Mouse (Mus musculus) heart, postnatal 0 days (tissue): ENCODE measurements around the gene Dcaf17. TPM values are rescaled to one million over a fixed set of nuclear protein-coding genes. Genes with fewer than 3 reads are reported as not detected.

Experiments
- ATAC-seq: fragments of 200-750 bp; cut with Nextera tagmentation; 2 replicates; pipeline ENCODE4 v1.8.0; 2017; ENCODE audit warnings: low read depth, moderate number of reproducible peaks, moderate library complexity; ENCODE audit not compliant: insufficient read depth
- DNase-seq: peaks from one replicate; pipeline ENCODE4 v3.0.0-alpha.2; 2016; ENCODE audit warnings: low spot score
- H3K27ac ChIP-seq: fragments of 300-500 bp; sonication (generic); 2 replicates; pipeline ENCODE4 v1.5.1; 2014; ENCODE audit warnings: low read depth, mild to moderate bottlenecking
- H3K27me3 ChIP-seq: fragments of 300-500 bp; sonication (generic); 2 replicates; pipeline ENCODE4 v1.6.1; 2014; ENCODE audit warnings: low read length, mixed read lengths; ENCODE audit not compliant: control insufficient read depth, insufficient read depth
- H3K36me3 ChIP-seq: fragments of 300-500 bp; sonication (generic); replicated peaks from 2 replicates; pipeline ENCODE4 v1.6.1; 2014; ENCODE audit warnings: low read length, mixed read lengths; ENCODE audit not compliant: control insufficient read depth, insufficient read depth
- H3K4me1 ChIP-seq: fragments of 300-500 bp; sonication (generic); 2 replicates; pipeline ENCODE4 v1.6.1; 2014; ENCODE audit warnings: antibody characterized with exemption; ENCODE audit not compliant: control insufficient read depth, insufficient read depth
- H3K4me2 ChIP-seq: fragments of 300-500 bp; sonication (generic); 2 replicates; pipeline ENCODE4 v1.6.1; 2014; ENCODE audit warnings: low read depth, mild to moderate bottlenecking, low read length, moderate library complexity
- H3K4me3 ChIP-seq: fragments of 300-500 bp; sonication (generic); 2 replicates; pipeline ENCODE4 v1.5.1; 2014; ENCODE audit warnings: low read depth, low read length
- H3K9ac ChIP-seq: fragments of 300-500 bp; sonication (generic); replicated peaks from 2 replicates; pipeline ENCODE4 v1.6.1; 2014; ENCODE audit warnings: low read depth, low read length, mixed read lengths
- H3K9me3 ChIP-seq: fragments of 300-500 bp; sonication (generic); replicated peaks from 2 replicates; pipeline ENCODE4 v1.6.1; 2016; ENCODE audit warnings: low read length; ENCODE audit not compliant: control insufficient read depth
- CTCF ChIP-seq: IDR thresholded peaks from 2 replicates; pipeline ENCODE4 v1.5.1; 2016; ENCODE audit warnings: antibody characterized with exemption, control low read depth, low read depth
- EP300 ChIP-seq: IDR thresholded peaks from 2 replicates; pipeline ENCODE4 v1.6.1; 2016; ENCODE audit warnings: antibody characterized with exemption, low read depth
- WGBS: fragments of 180-500 bp; shearing (Covaris S2); extraction: QIAGEN DNeasy Blood & Tissue Kit; methylation state at CpG from one replicate; pipeline ENCODE4 v1.1.7; 2014; 5-methylcytosine and 5-hydroxymethylcytosine counted together
- polyA plus RNA-seq: library from polyadenylated mRNA; unstranded; fragments of >200 nt; fragmentation: Nextera tagmentation; extraction: Ambion mirVana; gene quantifications from 2 replicates; pipeline ENCODE4 v1.2.1, GENCODE M21; 2015
- total RNA-seq: library from RNA; depleted of rRNA; stranded (reverse); fragments of >200 nt; gene quantifications from 2 replicates; pipeline ENCODE4 v1.2.3, GENCODE M21; 2014; ENCODE audit warnings: low replicate concordance

Gene Dcaf17
- total and polyA plus RNA-seq, 2 experiments from 2014 or later = 7.9 to 13.6 TPM

GRCm38 (mm10) chr2:71020674-71021073 is 34.5 kb upstream of the Dcaf17 start:
- Histone ChIP-seq H3K27ac (no peak overlapping the region), H3K4me3 (no peak overlapping the region), H3K4me1 (peaks cover 5% of the 10 kb centered on the region; the same call in 1 of the 2 replicates), H3K9ac (no peak overlapping the region), H3K4me2 (no peak overlapping the region), H3K27me3 (no peaks in the 10 kb centered on the region), H3K9me3 (no peaks in the 10 kb centered on the region), H3K36me3 (no peaks in the 10 kb centered on the region; the same call in 1 of the 2 replicates)
- no peak for ATAC-seq
- WGBS = 76% methylated on average over 8 of the region's 8 CpGs
- no peak for TF ChIP-seq CTCF
- TF ChIP-seq EP300 = no peak
- no peak for DNase-seq

DNA sequence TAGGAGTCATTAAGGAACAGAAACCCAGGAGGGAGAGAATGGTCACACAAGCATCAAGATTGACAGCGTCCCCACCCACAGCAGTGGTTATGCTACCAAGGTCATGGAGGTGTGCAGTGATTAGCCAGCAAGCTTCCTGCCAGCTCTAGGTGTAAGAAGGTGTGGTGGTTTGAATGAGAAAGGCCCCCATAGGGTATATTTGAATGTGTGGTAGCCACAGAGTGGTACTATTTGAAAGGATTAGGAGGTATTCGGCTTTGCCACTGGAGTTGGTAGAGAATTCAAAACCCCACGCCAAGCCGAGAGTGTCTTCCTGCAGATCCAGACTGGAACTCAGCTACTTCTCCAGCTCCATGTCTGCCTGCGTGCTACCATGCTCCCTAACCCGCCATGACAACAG is 32.1 kb upstream of the Dcaf17 start:
- Histone ChIP-seq H3K9me3 (no peaks in the 10 kb centered on the region), H3K4me2 (no peak overlapping the region), H3K4me3 (no peak overlapping the region), H3K27ac (no peak overlapping the region), H3K4me1 (peaks cover 5% of the 10 kb centered on the region; the same call in 1 of the 2 replicates), H3K9ac (no peak overlapping the region), H3K36me3 (no peaks in the 10 kb centered on the region; the same call in 1 of the 2 replicates), H3K27me3 (no peaks in the 10 kb centered on the region)
- DNase-seq (no peak), ATAC-seq (no peak)
- TF ChIP-seq CTCF = no peak
- no peak for TF ChIP-seq EP300
- 93% methylated on average over 6 of the region's 6 CpGs for WGBS

DNA sequence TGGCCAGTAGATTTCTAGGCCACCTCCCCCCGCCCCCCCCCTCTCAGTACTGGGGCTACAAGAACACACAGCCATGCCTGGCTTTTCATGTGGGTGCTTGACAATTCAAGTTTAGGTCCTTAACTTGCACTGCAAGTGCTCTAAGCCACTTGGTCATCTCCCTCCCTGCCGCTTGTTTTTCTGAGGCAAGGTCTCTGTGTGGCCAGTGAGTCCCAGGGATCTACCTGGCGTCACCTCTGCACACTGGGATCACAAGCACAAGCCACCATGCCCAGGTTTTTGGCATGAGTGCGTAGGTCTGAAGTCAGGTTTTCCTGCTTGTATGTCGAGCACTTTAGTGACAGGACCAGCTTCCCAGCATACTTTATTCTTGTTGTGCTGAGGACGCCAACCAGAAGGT is 31.1 kb upstream of the Dcaf17 start:
- no peak overlapping the region for H3K27ac ChIP-seq
- no peak for TF ChIP-seq EP300
- no peak for TF ChIP-seq CTCF
- peaks cover 5% of the 10 kb centered on the region; the same call in 1 of the 2 replicates for H3K4me1 ChIP-seq
- no peaks in the 10 kb centered on the region; the same call in 1 of the 2 replicates for H3K36me3 ChIP-seq
- no peak overlapping the region for H3K4me2 ChIP-seq
- no peaks in the 10 kb centered on the region for H3K27me3 ChIP-seq
- H3K4me3 ChIP-seq = no peak overlapping the region
- no peak overlapping the region for H3K9ac ChIP-seq
- no peak for DNase-seq
- ATAC-seq = no peak
- WGBS = 90% methylated on average over 6 of the region's 6 CpGs
- no peaks in the 10 kb centered on the region for H3K9me3 ChIP-seq

DNA sequence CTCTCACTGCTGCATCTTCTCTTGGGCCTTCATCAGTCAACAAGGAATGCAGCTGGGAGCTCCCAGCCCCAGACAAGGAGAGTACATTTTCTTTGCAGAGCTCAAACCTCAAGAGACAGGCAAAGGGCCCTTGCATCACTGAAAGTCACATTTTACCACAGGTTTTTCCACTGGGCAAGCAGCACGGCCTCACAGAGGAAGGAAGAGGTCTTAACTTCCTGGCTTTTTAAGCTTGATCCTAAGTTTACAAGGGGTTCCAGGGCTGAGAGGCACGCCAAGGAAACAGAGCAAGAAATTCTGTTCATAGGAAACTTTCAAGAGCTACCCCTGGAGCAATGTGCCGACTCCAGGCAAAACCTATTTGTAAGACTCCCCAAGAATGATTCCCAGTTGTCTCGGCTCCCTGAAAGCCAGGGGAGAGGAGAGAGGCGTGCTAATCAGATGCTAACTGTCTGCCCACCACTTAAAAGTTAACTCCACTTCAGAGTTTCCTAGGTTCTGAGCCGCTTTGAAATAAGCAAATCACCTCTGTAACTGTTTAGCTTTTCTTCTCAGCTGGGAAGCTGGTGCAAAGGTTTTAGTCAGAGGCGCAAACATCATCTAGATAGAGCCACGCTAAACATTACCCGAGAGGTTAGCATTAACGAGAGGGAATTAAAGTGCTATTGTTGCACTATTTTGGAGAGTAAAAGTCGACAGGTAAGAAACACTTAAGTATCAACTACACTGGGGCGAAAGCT is 29.4 kb upstream of the Dcaf17 start:
- no peak overlapping the region for H3K4me3 ChIP-seq
- H3K36me3 ChIP-seq = no peaks in the 10 kb centered on the region; the same call in 1 of the 2 replicates
- no peaks in the 10 kb centered on the region for H3K9me3 ChIP-seq
- ATAC-seq (no peak), DNase-seq (no peak)
- H3K9ac ChIP-seq = no peak overlapping the region
- no peak overlapping the region for H3K4me2 ChIP-seq
- WGBS = 49% methylated on average over 12 of the region's 12 CpGs
- no peaks in the 10 kb centered on the region for H3K4me1 ChIP-seq
- H3K27me3 ChIP-seq = no peaks in the 10 kb centered on the region
- peak overlapping the region; percentile 28; the same call in 1 of the 2 replicates for H3K27ac ChIP-seq
- no peak for TF ChIP-seq EP300
- no peak for TF ChIP-seq CTCF

DNA sequence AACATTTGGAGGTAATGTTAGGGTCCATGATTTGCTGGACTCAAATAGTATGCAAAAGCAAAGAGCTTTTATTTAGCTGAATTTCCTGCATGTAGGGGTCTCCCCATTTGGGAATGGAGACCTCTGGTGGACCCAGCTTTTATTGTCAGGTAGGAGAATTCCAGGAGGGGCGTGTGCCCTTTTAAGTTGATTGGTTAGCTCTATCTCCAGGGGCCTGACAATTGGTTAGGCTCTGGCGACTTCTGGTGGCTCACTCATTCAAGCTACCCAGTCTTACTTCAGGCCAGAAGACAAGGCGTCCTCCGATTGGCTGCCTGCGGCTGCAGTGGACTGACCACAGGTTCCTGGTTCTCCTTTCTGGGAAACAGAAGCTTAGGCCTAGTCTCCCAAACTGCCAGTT is 28.3 kb upstream of the Dcaf17 start:
- Histone ChIP-seq H3K27me3 (no peaks in the 10 kb centered on the region), H3K27ac (no peak overlapping the region), H3K9me3 (no peaks in the 10 kb centered on the region), H3K4me1 (peaks cover 3% of the 10 kb centered on the region; the same call in 1 of the 2 replicates), H3K4me2 (no peak overlapping the region), H3K36me3 (no peaks in the 10 kb centered on the region; the same call in 1 of the 2 replicates), H3K4me3 (no peak overlapping the region), H3K9ac (no peak overlapping the region)
- ATAC-seq (peak; percentile 95), DNase-seq (peak; percentile 77)
- no peak for TF ChIP-seq EP300
- peak; percentile 50 for TF ChIP-seq CTCF
- WGBS = 42% methylated on average over 5 of the region's 5 CpGs

GRCm38 (mm10) chr2:71027631-71028030 is 27.5 kb upstream of the Dcaf17 start:
- Histone ChIP-seq H3K4me2 (no peak overlapping the region), H3K27ac (no peak overlapping the region), H3K27me3 (no peaks in the 10 kb centered on the region), H3K36me3 (no peaks in the 10 kb centered on the region; the same call in 1 of the 2 replicates), H3K9me3 (no peaks in the 10 kb centered on the region), H3K9ac (no peak overlapping the region), H3K4me1 (peaks cover 11% of the 10 kb centered on the region; the same call in 1 of the 2 replicates), H3K4me3 (no peak overlapping the region)
- TF ChIP-seq CTCF (no peak), EP300 (no peak)
- ATAC-seq = no peak
- 96% methylated on average over 9 of the region's 9 CpGs for WGBS
- no peak for DNase-seq
